ENCODE assay signal across 26 mouse cellular contexts in the genomic region with DNA sequence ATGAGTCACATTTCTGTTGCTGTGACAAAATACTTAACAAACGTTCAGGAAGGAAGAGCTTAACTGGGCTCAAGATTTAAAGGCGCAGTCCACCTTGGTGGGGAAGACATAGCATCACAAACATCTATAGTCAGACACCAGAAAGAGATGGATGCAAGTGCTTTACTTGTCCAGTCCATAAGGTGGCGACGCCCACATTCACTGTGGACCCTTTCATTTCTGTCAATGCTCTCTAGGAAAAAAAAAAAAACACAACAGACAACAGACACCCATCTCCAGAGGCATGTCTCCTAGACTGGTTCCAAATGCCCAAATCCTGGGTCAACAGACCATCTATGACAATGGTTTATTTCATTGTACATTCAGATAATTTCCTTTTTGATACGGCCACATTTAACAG. TPM values are rescaled to one million over a fixed set of nuclear protein-coding genes. Genes with fewer than 3 reads are reported as not detected.
"Had no signal": no experiment of that assay in that cellular context is flagged by ENCODE, and none has a peak within 500 bp of the region (broad histone marks: within the 10 kb centered on the region; RNA-seq: fewer than 3 reads in every experiment).

No protein-coding gene starts in this region.

- H3K4me3 ChIP-seq: heart, embryonic 10.5 days; heart, embryonic 12.5 days; hindbrain, embryonic 10.5 days; hindbrain, embryonic 12.5 days; hindbrain, embryonic 15.5 days; intestine, embryonic 15.5 days; layer of hippocampus, adult 2 months; left cerebral cortex, adult 2 months; limb, embryonic 10.5 days; limb, embryonic 12.5 days; liver, embryonic 12.5 days had no signal

- H3K27ac ChIP-seq: heart, embryonic 10.5 days; hindbrain, embryonic 10.5 days; hindbrain, embryonic 12.5 days; hindbrain, embryonic 15.5 days; intestine, embryonic 15.5 days; layer of hippocampus, adult 2 months; left cerebral cortex, adult 2 months; limb, embryonic 10.5 days; limb, embryonic 12.5 days; liver, embryonic 12.5 days; liver, embryonic 14.5 days had no signal

- DNase-seq: gastrocnemius, postnatal 10 days; gastrocnemius, postnatal 25 days; heart, adult 18-20 months; heart, postnatal 10 days; heart, postnatal 4 days; kidney, adult 18-20 months; kidney, adult 8-10 months; kidney, postnatal 10 days; kidney, postnatal 25 days; kidney, postnatal 4 days had no signal

- H3K4me1 ChIP-seq: hindbrain, embryonic 10.5 days; hindbrain, embryonic 12.5 days; hindbrain, embryonic 15.5 days; intestine, embryonic 15.5 days; limb, embryonic 10.5 days; limb, embryonic 12.5 days; liver, embryonic 12.5 days had no signal

- ATAC-seq: inflammation-experienced regulatory T-cells, adult 6 months; intestine, embryonic 15.5 days; intestine, postnatal 0 days; liver, embryonic 12.5 days had no signal

- H3K4me2 ChIP-seq: heart, embryonic 12.5 days; hindbrain, embryonic 12.5 days; hindbrain, embryonic 15.5 days; intestine, embryonic 15.5 days; limb, embryonic 12.5 days; liver, embryonic 12.5 days had no signal

- H3K27me3 ChIP-seq: heart, embryonic 12.5 days; hindbrain, embryonic 12.5 days; hindbrain, embryonic 15.5 days; intestine, embryonic 15.5 days; limb, embryonic 12.5 days; liver, embryonic 12.5 days had no signal

- H3K9ac ChIP-seq: heart, embryonic 12.5 days; hindbrain, embryonic 12.5 days; hindbrain, embryonic 15.5 days; intestine, embryonic 15.5 days; limb, embryonic 12.5 days; liver, embryonic 12.5 days; liver, embryonic 14.5 days had no signal

- H3K36me3 ChIP-seq: heart, embryonic 10.5 days; hindbrain, embryonic 10.5 days; hindbrain, embryonic 12.5 days; hindbrain, embryonic 15.5 days; intestine, embryonic 15.5 days; limb, embryonic 10.5 days; limb, embryonic 12.5 days; liver, embryonic 12.5 days had no signal

- H3K9me3 ChIP-seq: heart, embryonic 10.5 days; heart, embryonic 12.5 days; hindbrain, embryonic 10.5 days; hindbrain, embryonic 12.5 days; hindbrain, embryonic 15.5 days; intestine, embryonic 15.5 days; limb, embryonic 10.5 days; limb, embryonic 12.5 days; liver, embryonic 12.5 days had no signal

RNA-seq across cellular contexts. Expression of gene Cdh5, which starts 23.1 kb away (rescaled TPM):
- total RNA-seq: granulocyte monocyte progenitor cell, adult 5-6 weeks had no signal

RNA-seq across cellular contexts. Expression of gene Bean1, which starts 45.7 kb away (rescaled TPM):
- total RNA-seq: granulocyte monocyte progenitor cell, adult 5-6 weeks; liver, adult 2 months had no signal
- polyA plus RNA-seq: inflammation-experienced regulatory T-cells, adult 6 months; liver, adult 2 months had no signal
